Mouse (Mus musculus): Measurements from ENCODE around the gene Wasf2. TPM values are rescaled to one million over a fixed set of nuclear protein-coding genes. Genes with fewer than 3 reads are reported as not detected.

The Wasf2 gene
- polyA plus RNA-seq, 1 experiment = 150 TPM

GRCm38 (mm10) chr4:133094936-133095733 is 35.2 kb upstream of the Wasf2 start:
- H3K4me3 ChIP-seq (ENCODE audit: insufficient read depth, low read length) = peak overlapping the region; percentile 52
- H3K4me1 ChIP-seq (ENCODE audit: control insufficient read depth, insufficient read depth, low read length) = peaks cover 43% of the 10 kb centered on the region
- H3K27ac ChIP-seq (ENCODE audit: insufficient read depth, low read depth, low read length) = peak overlapping the region; percentile 67
- TF ChIP-seq POLR2A (IDR thresholded peaks at IDR 0.05; ENCODE audit: borderline replicate concordance, low read depth, low read length) (0 out of 2 replicates have a peak, but pooled peaks have one; percentile 2), CTCF (IDR thresholded peaks at IDR 0.05; ENCODE audit: low read depth, low read length) (no peak)

GRCm38 (mm10) chr4:133095734-133096065 is 34.6 kb upstream of the Wasf2 start:
- peak overlapping the region; percentile 52 for H3K4me3 ChIP-seq (ENCODE audit: insufficient read depth, low read length)
- H3K4me1 ChIP-seq (ENCODE audit: control insufficient read depth, insufficient read depth, low read length) = peaks cover 39% of the 10 kb centered on the region
- H3K27ac ChIP-seq (ENCODE audit: insufficient read depth, low read depth, low read length) = peak overlapping the region; percentile 67

GRCm38 (mm10) chr4:133096671-133097070 is 33.6 kb upstream of the Wasf2 start:
- Histone ChIP-seq H3K4me3 (ENCODE audit: insufficient read depth, low read length) (peak overlapping the region; percentile 59), H3K4me1 (ENCODE audit: control insufficient read depth, insufficient read depth, low read length) (peaks cover 31% of the 10 kb centered on the region), H3K27ac (ENCODE audit: insufficient read depth, low read depth, low read length) (peak overlapping the region; percentile 47)

GRCm38 (mm10) chr4:133101751-133102150 is 28.6 kb upstream of the Wasf2 start:
- Histone ChIP-seq H3K27ac (ENCODE audit: insufficient read depth, low read depth, low read length) (no peak overlapping the region), H3K4me1 (ENCODE audit: control insufficient read depth, insufficient read depth, low read length) (no peaks in the 10 kb centered on the region), H3K4me3 (ENCODE audit: insufficient read depth, low read length) (no peak overlapping the region)
- TF ChIP-seq CTCF (IDR thresholded peaks at IDR 0.05; ENCODE audit: low read depth, low read length) (no peak), POLR2A (IDR thresholded peaks at IDR 0.05; ENCODE audit: borderline replicate concordance, low read depth, low read length) (no peak)

GRCm38 (mm10) chr4:133103525-133104193 is 26.6 kb upstream of the Wasf2 start:
- no peak for TF ChIP-seq CTCF (IDR thresholded peaks at IDR 0.05; ENCODE audit: low read depth, low read length)
- TF ChIP-seq POLR2A (IDR thresholded peaks at IDR 0.05; ENCODE audit: borderline replicate concordance, low read depth, low read length) = no peak
- H3K4me1 ChIP-seq (ENCODE audit: control insufficient read depth, insufficient read depth, low read length) = no peaks in the 10 kb centered on the region
- H3K27ac ChIP-seq (ENCODE audit: insufficient read depth, low read depth, low read length) = no peak overlapping the region
- no peak overlapping the region for H3K4me3 ChIP-seq (ENCODE audit: insufficient read depth, low read length)

- TF ChIP-seq POLR2A (IDR thresholded peaks at IDR 0.05; ENCODE audit: borderline replicate concordance, low read depth, low read length) = no peak
- no peak for TF ChIP-seq CTCF (IDR thresholded peaks at IDR 0.05; ENCODE audit: low read depth, low read length)
- no peak overlapping the region for H3K27ac ChIP-seq (ENCODE audit: insufficient read depth, low read depth, low read length)
- 0 out of 2 replicates have a peak, but pooled peaks cover 2% of the 10 kb centered on the region for H3K4me1 ChIP-seq (ENCODE audit: control insufficient read depth, insufficient read depth, low read length)
- H3K4me3 ChIP-seq (ENCODE audit: insufficient read depth, low read length) = no peak overlapping the region
These were observed 26.1 kb upstream of the Wasf2 start for GRCm38 (mm10) chr4:133104194-133104569.

- Histone ChIP-seq H3K4me3 (ENCODE audit: insufficient read depth, low read length) (no peak overlapping the region), H3K4me1 (ENCODE audit: control insufficient read depth, insufficient read depth, low read length) (0 out of 2 replicates have a peak, but pooled peaks cover 2% of the 10 kb centered on the region), H3K27ac (ENCODE audit: insufficient read depth, low read depth, low read length) (no peak overlapping the region)
- no peak for TF ChIP-seq POLR2A (IDR thresholded peaks at IDR 0.05; ENCODE audit: borderline replicate concordance, low read depth, low read length)
- no peak for TF ChIP-seq CTCF (IDR thresholded peaks at IDR 0.05; ENCODE audit: low read depth, low read length)
These were observed 23.6 kb upstream of the Wasf2 start for GRCm38 (mm10) chr4:133106691-133107090.

GRCm38 (mm10) chr4:133107788-133108281 is 22.5 kb upstream of the Wasf2 start:
- Histone ChIP-seq H3K27ac (ENCODE audit: insufficient read depth, low read depth, low read length) (no peak overlapping the region), H3K4me1 (ENCODE audit: control insufficient read depth, insufficient read depth, low read length) (0 out of 2 replicates have a peak, but pooled peaks cover 2% of the 10 kb centered on the region), H3K4me3 (ENCODE audit: insufficient read depth, low read length) (no peak overlapping the region)
- TF ChIP-seq CTCF (IDR thresholded peaks at IDR 0.05; ENCODE audit: low read depth, low read length) (no peak), POLR2A (IDR thresholded peaks at IDR 0.05; ENCODE audit: borderline replicate concordance, low read depth, low read length) (no peak)

- no peak overlapping the region for H3K27ac ChIP-seq (ENCODE audit: insufficient read depth, low read depth, low read length)
- TF ChIP-seq CTCF (IDR thresholded peaks at IDR 0.05; ENCODE audit: low read depth, low read length) (no peak), POLR2A (IDR thresholded peaks at IDR 0.05; ENCODE audit: borderline replicate concordance, low read depth, low read length) (no peak)
- no peak overlapping the region for H3K4me3 ChIP-seq (ENCODE audit: insufficient read depth, low read length)
These were observed 21.6 kb upstream of the Wasf2 start for GRCm38 (mm10) chr4:133108481-133109334.

More at GRCm38 (mm10) chr4:133108481-133109334, 21.6 kb upstream of the Wasf2 start:
- 0 out of 2 replicates have a peak, but pooled peaks cover 2% of the 10 kb centered on the region for H3K4me1 ChIP-seq (ENCODE audit: control insufficient read depth, insufficient read depth, low read length)
